Mouse (Mus musculus): ENCODE measurements around the gene Scg5.

DNA sequence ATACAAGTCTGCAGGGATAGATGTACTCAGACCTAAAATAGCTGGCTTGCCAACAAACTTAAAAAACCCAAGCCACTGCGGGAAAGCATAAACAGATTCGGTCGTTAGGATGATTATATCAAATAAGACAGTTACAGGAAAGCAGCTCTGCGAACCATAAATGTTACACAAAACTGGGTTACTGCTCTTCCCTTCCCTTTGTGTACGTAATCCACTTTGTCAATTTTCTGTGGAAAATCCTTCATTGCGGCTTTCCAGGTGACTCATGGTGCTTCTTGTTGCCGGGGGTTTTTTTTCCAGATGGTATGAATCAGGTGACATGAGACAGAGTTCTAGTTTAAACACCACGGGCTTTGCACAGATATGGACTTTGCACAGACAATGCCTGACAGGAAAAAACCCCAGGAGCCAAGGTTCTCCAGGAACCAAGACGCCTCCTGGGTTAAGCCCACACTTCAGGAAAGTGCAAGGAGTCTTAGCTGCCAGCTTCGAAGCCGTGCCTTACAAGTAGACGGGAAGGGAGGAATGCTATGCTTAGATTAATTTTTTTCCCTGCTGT lies 7.7 kb downstream of the Scg5 start:
- no peak for TF ChIP-seq CTCF (IDR thresholded peaks at IDR 0.05)
- TF ChIP-seq EP300 (IDR thresholded peaks at IDR 0.05): no peak

Measured in lung, postnatal 0 days (tissue).